Mouse (Mus musculus) heart, postnatal 0 days (tissue): Measurements from ENCODE around the gene Olfr1442.

Source experiments
- CTCF ChIP-seq: IDR thresholded peaks from 2 replicates; pipeline ENCODE4 v1.5.1; 2016; ENCODE audit warnings: antibody characterized with exemption, control low read depth, low read depth
- EP300 ChIP-seq: IDR thresholded peaks from 2 replicates; pipeline ENCODE4 v1.6.1; 2016; ENCODE audit warnings: antibody characterized with exemption, low read depth

GRCm38 (mm10) chr19:12649511-12649910, 20.7 kb upstream of the Olfr1442 start:
- TF ChIP-seq CTCF (no peak), EP300 (no peak)
